Mouse (Mus musculus): ENCODE measurements around the gene Prep.

- TF ChIP-seq POLR2A (IDR thresholded peaks at IDR 0.05; ENCODE audit: low read depth, low read length) (no peak), CTCF (conservative IDR thresholded peaks at IDR 0.05; ENCODE audit: insufficient read depth, insufficient read length, low read depth, low read length) (peak; percentile 76)
These were observed 15.8 kb upstream of the Prep start for GRCm38 (mm10) chr10:45051125-45051744.
